Mouse (Mus musculus) lung, postnatal 14 days (tissue): ENCODE results near the gene Hamp2.
A peak's percentile ranks its signal among the peaks of the same experiment; 100 is the strongest.
"Not testable (repeated sequence)": the region's sequence is repeated elsewhere in the genome, so short reads cannot be mapped to it uniquely, and the experiment has no call there.

Experiments
- DNase-seq: peaks from one replicate; pipeline ENCODE4 v3.0.0; 2021

Gene Hamp2

GRCm38 (mm10) chr7:30952441-30953265 lies 28.2 kb upstream of the Hamp2 start:
- DNase-seq, result no peak

- not testable (repeated sequence) for DNase-seq
Measured at GRCm38 (mm10) chr7:30949902-30950301, 25.4 kb upstream of the Hamp2 start.

DNA sequence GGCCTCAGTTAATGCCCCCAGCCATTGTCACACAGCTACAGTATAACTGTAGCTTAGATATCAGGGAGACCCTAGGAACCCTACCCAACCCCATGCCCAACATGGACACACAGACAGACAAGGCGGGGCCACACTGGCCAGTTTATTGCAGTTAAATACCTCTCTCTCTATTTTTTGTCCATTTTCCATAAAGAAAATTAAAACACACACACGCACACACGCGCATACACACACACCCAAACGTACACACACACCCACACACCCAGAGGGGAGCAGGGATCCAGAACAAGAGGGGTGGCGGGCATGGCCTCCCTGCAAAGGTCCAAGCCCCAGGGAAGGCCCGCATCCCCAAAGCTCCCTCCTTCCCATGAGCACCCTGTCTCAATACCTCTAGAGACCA lies 21.4 kb upstream of the Hamp2 start:
- no peak for DNase-seq

DNA sequence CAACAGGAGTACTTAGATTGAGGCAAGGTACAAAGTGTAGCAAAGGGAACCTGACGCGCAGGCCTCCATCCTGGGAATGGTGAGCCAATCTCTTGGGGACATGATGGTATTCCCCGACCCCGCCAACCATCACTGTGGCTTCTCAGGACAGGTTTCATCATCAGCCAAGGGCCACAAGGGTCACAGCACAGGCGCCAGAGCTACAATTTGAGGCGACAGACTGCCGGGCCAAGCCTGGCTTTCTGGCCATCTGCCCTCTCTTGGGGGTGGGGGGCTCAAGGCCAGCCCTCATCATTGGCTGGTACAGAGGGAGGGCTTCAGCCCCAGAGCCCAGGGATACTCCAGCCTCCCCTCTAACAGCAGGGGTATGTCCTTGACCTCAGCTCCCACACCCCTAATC lies 21.0 kb upstream of the Hamp2 start:
- DNase-seq, result not testable (repeated sequence)

GRCm38 (mm10) chr7:30944706-30945105 lies 20.2 kb upstream of the Hamp2 start:
- not testable (repeated sequence) for DNase-seq

DNA sequence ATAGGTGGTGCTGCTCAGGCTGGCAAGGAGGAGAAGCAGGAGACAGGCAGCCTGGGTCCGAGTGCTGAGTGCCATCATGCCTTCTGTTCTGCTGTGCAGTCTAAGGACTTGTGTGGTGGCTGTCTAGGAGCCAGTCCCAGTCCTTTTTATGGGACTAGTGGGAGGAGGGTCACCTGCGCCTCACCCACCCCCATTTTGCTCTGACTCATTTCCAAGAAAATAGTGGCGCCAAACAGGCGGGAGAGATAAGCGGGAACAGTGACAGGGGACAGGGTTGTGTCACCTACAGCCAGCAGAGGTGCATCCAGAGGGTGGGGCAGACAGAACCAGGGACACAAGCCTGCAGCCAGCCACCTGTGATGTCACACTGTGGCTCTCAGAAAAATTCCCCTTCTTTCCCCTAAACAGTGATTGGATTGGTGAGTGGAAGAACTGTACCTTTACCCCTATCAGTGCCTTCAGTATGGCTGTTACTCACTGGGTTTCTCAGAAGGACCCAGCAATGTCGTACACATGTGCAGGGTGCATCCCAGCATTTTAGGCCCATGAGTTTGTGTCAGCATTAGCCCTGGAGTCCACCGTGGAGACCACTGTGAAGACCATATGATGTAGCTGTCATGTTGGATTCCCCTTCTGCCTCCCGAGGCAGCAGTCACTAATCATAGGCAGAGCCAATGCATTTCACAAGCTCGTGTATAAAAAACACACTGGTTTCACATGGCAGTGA lies 19.6 kb upstream of the Hamp2 start, which contains the start of gene Hamp:
Hamp (minus strand) TSS at position 124 of the 727 bp plus-strand sequence.
- no peak for DNase-seq

DNA sequence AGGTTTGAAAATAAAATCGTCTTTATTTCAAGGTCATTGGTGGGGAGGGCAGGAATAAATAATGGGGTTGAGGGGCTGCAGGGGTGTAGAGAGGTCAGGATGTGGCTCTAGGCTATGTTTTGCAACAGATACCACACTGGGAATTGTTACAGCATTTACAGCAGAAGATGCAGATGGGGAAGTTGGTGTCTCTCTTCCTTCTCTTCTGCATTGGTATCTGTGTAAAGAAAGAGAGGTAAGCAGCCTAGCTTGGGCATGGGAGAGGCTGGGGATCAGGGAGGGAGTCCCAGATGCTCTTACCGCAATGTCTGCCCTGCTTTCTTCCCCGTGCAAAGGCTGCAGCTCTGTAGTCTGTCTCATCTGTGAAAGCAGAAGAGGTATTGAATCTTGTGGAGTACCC lies 17.9 kb upstream of the Hamp2 start:
- not testable (repeated sequence) for DNase-seq

DNA sequence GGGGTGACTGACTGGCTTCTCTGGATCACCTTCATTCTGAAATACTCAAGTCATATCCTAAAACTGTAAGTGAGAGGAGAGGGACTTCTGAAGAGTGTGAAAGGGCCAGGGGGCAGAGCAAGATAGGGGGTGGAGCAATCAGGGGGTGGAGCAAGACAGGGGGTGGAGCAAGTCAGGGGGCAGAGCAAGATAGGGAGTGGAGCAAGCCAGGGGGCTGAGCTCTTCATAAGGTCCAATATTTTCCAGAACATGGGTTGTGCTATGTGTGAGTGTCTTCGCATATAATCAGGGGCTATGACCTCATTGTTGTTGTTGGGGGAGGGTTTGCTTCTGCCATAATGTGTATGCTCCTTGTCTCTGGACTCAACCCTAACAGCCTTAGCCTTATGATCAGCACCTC lies 15.6 kb upstream of the Hamp2 start:
- DNase-seq, result not testable (repeated sequence)

DNA sequence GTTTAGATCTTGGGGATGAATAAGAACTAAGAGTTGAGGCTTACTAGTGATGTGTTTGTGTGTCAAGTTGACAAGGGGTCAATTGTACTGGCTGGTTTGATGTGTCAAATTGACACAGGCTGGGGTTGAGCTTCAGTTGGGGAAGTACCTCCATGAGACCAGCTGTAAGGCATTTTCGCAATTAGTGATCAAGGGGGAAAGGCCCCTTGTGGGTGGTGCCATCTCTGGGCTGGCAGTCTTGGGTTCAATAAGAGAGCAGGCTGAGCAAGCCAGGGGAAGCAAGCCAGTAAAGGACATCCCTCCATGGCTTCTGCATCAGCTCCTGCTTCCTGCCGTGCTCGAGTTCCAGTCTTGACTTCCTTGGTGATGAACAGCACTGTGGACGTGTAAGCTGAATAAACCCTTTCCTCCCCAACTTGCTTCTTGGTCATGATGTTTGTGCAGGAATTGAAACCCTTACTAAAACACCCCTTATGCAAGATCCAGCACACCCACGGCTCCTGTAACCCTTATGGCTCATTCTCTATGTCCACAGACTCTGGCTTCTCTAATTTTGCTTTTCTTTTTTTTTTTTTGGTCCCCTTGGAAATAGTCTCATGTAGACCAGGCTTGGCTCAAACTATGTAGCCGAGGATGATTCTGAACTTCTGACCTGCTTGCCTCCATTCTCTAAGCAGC lies 11.1 kb upstream of the Hamp2 start:
- DNase-seq, result not testable (repeated sequence)

DNA sequence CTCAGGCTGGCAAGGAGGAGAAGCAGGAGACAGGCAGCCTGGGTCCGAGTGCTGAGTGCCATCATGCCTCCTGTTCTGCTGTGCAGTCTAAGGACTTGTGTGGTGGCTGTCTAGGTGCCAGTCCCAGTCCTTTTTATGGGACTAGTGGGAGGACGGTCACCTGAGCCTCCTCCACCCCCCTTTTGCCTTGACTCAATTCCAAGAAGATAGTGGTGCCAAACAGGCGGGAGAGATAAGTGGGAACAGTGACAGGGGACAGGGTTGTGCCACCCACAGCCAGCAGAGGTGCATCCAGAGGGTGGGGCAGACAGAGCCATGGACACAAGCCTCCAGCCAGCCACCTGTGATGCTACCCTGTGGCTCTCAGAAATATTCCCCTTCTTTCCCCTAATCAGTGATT lies 410 bp downstream of the Hamp2 start:
- no peak for DNase-seq

DNA sequence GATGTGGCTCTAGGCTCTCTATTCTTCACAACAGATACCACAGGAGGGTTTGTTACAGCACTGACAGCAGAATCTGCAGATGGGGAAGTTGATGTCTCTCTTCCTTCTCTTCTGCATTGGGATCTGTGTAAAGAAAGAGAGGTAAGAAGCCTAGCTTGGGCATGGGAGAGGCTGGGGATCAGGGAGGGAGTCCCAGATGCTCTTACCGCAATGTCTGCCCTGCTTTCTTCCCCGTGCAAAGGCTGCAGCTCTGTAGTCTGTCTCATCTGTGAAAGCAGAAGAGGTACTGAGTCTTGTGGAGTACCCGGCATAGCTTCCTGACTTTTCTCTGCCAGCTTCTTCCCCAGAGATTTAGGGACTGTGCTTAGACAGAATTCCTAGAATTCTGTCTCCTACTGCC lies 2.0 kb downstream of the Hamp2 start:
- not testable (repeated sequence) for DNase-seq

- no peak for DNase-seq
Measured at GRCm38 (mm10) chr7:30920217-30920616, 4.3 kb downstream of the Hamp2 start.

- DNase-seq, result no peak
Measured at GRCm38 (mm10) chr7:30917219-30917618, 7.3 kb downstream of the Hamp2 start.

DNA sequence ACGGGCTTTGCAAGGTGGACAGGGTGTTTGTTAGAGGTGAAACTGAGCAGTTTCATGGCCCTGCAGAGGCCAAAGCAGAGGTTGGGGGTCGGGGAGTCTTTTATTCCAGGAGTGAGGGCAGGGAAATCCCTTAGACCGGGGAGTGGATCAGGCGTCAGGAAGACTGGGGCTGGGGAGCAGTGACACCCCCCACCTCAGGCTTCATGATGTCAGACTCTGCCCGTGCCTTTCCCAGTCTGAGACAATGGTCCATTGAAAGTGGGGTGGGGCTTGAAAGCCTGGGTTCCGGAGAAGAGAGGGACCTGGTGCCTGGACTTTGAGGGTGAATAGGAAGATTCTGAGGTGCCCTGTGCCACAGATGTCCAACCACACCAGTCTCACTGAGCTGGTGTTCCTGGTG lies 7.8 kb downstream of the Hamp2 start:
- no peak for DNase-seq

DNA sequence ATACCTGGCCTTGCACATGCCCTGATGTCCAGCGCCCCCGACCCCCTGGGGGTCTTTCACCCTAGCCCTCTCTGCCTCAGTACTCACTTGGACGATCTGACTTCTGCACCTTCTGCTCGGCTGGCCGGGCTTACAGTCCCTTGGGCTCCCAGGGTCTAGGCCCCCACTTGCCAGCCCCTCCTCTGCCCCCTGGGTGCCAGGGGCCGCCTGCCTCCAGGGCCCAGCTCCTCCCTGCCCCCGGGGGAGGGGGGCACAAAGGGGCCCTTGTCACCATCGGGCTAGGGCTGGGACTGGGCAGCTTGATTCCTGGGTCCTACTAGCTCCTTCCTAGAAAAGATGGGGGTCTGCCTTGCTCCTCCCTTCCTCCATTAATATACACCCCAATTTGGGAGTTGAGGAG lies 9.7 kb downstream of the Hamp2 start, which contains the start of gene Mag:
Mag (minus strand) TSS at position 142 of the 400 bp plus-strand sequence.
- DNase-seq, result no peak

GRCm38 (mm10) chr7:30909773-30910172 lies 14.7 kb downstream of the Hamp2 start:
- DNase-seq, result no peak

DNA sequence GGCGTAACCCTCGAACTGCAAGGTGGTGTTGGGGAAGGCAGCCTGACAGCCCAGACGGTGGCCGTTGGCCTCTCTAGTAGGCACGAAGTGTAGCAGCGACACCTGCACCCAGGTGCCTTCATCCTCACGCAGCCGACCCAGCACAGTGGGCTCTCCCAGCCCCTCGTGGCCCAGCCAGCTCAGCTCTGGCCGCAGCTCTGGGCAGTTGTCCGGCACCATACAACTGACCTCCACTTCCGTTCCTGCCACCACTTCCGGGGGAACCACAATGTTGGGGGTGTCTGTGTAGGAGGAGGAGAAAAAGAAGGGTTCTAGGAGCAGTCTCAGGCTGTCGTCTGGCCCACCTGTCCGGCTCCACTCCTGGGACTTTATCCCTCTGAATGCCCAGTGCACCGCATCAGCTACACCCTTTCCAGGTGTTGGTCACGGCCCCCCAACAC lies 15.5 kb downstream of the Hamp2 start:
- DNase-seq, result no peak

- DNase-seq, result peak; percentile 42
Measured at GRCm38 (mm10) chr7:30908277-30908991, 16.0 kb downstream of the Hamp2 start.

DNA sequence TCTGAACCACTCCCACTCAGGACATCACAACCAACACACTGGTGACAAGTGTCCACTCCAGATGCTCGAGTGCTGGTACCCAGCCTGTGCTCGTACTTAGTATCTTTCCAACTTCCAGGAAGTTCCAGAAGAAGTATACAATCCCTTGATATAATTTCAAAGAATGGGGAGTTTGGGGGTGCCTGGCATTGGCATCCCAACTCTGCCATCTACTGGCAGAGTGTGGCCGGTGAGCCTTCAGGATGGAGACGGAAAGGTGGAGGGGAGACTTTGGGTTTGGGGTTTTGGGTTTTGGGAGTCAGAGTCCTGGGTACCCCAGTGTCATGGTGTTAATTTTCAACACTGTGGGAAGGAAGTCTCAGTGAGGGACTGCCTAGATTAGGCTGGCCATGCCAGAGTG lies 20.4 kb downstream of the Hamp2 start:
- DNase-seq, result no peak

DNA sequence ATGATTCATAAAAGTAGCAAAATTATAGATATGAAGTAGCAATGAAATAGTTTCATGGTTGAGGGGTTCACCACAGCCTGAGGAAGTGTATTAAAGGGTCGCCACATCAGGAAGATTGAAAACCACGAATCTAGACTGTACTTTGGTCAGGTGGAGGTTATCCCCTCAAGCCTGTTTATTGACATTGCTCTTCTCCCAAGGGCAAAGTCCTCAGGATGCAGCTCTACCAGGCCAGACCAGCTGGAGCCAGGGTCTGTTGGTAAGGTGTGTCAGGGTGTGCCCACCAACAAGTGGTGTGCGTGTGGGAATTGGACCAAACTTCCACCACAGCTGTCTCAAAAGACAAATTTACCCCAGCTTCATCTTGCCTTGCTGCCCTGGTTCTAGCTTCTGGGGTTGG lies 29.3 kb downstream of the Hamp2 start:
- no peak for DNase-seq

GRCm38 (mm10) chr7:30892515-30892914 lies 32.0 kb downstream of the Hamp2 start:
- DNase-seq, result no peak

- DNase-seq, result no peak
Measured at GRCm38 (mm10) chr7:30891746-30892145, 32.7 kb downstream of the Hamp2 start.

DNA sequence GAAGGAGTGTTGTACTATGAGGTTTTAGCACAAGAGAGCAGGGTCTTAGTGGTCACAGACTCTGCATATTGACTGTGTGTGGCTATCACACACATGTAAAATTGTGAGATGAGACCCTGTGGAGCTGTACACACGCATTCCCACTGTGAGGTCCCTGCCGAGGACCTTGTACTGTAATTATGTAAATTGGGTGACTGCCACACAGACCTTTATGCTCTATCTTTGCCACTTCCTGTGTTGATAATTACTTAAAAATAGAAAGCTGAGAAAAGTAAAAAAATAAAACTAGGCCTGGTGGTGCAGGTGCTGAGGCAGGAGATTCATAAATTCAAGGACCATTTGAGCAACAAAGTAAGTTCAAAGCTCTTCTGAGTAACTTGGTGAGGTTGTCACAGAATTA lies 33.8 kb downstream of the Hamp2 start:
- DNase-seq, result no peak
